Mouse (Mus musculus): ENCODE results near the gene Catsperd. TPM values are rescaled to one million over a fixed set of nuclear protein-coding genes. Genes with fewer than 3 reads are reported as not detected.

Gene Catsperd
- polyA plus RNA-seq (2016; fragmentation: Nextera tagmentation; extraction: Ambion mirVana), result 0.53 and 0.81 TPM in 2 replicates

GRCm38 (mm10) chr17:56627530-56628277 lies at the start of gene Catsperd:
TSS of gene Catsperd (plus strand) at chr17:56628143.
- WGBS, result 12% methylated on average over 26 of the region's 26 CpGs
- Histone ChIP-seq H3K27me3 (ENCODE audit: poor library complexity, severe bottlenecking) (no peaks in the 10 kb centered on the region), H3K36me3 (replicated peaks) (peaks cover 28% of the 10 kb centered on the region), H3K4me3 (peak within 1 kb of the TSS; percentile 100), H3K27ac (peak within 1 kb of the TSS; percentile 94), H3K4me1 (peaks cover 33% of the 10 kb centered on the region), H3K9me3 (no peaks in the 10 kb centered on the region)
- DNase-seq (ENCODE audit: extremely low spot score, low spot score), result peak; percentile 36

- Histone ChIP-seq H3K36me3 (replicated peaks) (peaks cover 74% of the 10 kb centered on the region), H3K9me3 (no peaks in the 10 kb centered on the region), H3K27me3 (ENCODE audit: poor library complexity, severe bottlenecking) (no peaks in the 10 kb centered on the region), H3K4me1 (peaks cover 48% of the 10 kb centered on the region), H3K4me3 (peak overlapping the region; percentile 81), H3K27ac (peak overlapping the region; percentile 97)
- WGBS, result 81% methylated on average over 1 of the region's 1 CpGs
- no peak for DNase-seq (ENCODE audit: extremely low spot score, low spot score)
Measured at GRCm38 (mm10) chr17:56583071-56583470, 44.9 kb upstream of the Catsperd start.

- H3K4me1 ChIP-seq, result peaks cover 49% of the 10 kb centered on the region
- H3K27ac ChIP-seq, result peak overlapping the region; percentile 97
- H3K36me3 ChIP-seq (replicated peaks), result peaks cover 74% of the 10 kb centered on the region
- WGBS, result 5% methylated on average over 33 of the region's 33 CpGs
- no peaks in the 10 kb centered on the region for H3K9me3 ChIP-seq
- no peak for DNase-seq (ENCODE audit: extremely low spot score, low spot score)
- H3K4me3 ChIP-seq, result peak overlapping the region; percentile 81
- no peaks in the 10 kb centered on the region for H3K27me3 ChIP-seq (ENCODE audit: poor library complexity, severe bottlenecking)
Measured at GRCm38 (mm10) chr17:56583611-56584256, 44.2 kb upstream of the Catsperd start.

- Histone ChIP-seq H3K36me3 (replicated peaks) (peaks cover 74% of the 10 kb centered on the region), H3K4me1 (peaks cover 52% of the 10 kb centered on the region), H3K9me3 (no peaks in the 10 kb centered on the region), H3K4me3 (peak within 1 kb of the TSS; percentile 81), H3K27ac (peak within 1 kb of the TSS; percentile 97), H3K27me3 (ENCODE audit: poor library complexity, severe bottlenecking) (no peaks in the 10 kb centered on the region)
- WGBS, result under 1% methylated on average over 82 of the region's 101 CpGs
- peak; percentile 98 for DNase-seq (ENCODE audit: extremely low spot score, low spot score)
Measured at GRCm38 (mm10) chr17:56584257-56585130, 43.4 kb upstream of the Catsperd start, which contains the start of the genes Safb2 and Safb. TSS of gene Safb2 (minus strand) at chr17:56584585. TSS of gene Safb (plus strand) at chr17:56584825.

- peak; percentile 47 for DNase-seq (ENCODE audit: extremely low spot score, low spot score)
- Histone ChIP-seq H3K27me3 (ENCODE audit: poor library complexity, severe bottlenecking) (no peaks in the 10 kb centered on the region), H3K36me3 (replicated peaks) (peaks cover 74% of the 10 kb centered on the region), H3K4me1 (peaks cover 52% of the 10 kb centered on the region), H3K4me3 (peak overlapping the region; percentile 81), H3K9me3 (no peaks in the 10 kb centered on the region), H3K27ac (peak overlapping the region; percentile 97)
- WGBS, result under 1% methylated on average over 61 of the region's 61 CpGs
Measured at GRCm38 (mm10) chr17:56585171-56585821, 42.6 kb upstream of the Catsperd start.

- H3K36me3 ChIP-seq (replicated peaks), result peaks cover 74% of the 10 kb centered on the region
- no peaks in the 10 kb centered on the region for H3K27me3 ChIP-seq (ENCODE audit: poor library complexity, severe bottlenecking)
- H3K9me3 ChIP-seq, result no peaks in the 10 kb centered on the region
- H3K4me1 ChIP-seq, result peaks cover 38% of the 10 kb centered on the region
- H3K27ac ChIP-seq, result no peak overlapping the region
- DNase-seq (ENCODE audit: extremely low spot score, low spot score), result no peak
- no peak overlapping the region for H3K4me3 ChIP-seq
- 92% methylated on average over 1 of the region's 1 CpGs for WGBS
Measured at GRCm38 (mm10) chr17:56587773-56588172, 40.2 kb upstream of the Catsperd start.

GRCm38 (mm10) chr17:56588921-56589320 lies 39.0 kb upstream of the Catsperd start:
- Histone ChIP-seq H3K27me3 (ENCODE audit: poor library complexity, severe bottlenecking) (no peaks in the 10 kb centered on the region), H3K27ac (no peak overlapping the region), H3K4me3 (no peak overlapping the region), H3K36me3 (replicated peaks) (peaks cover 81% of the 10 kb centered on the region), H3K9me3 (no peaks in the 10 kb centered on the region), H3K4me1 (peaks cover 28% of the 10 kb centered on the region)
- WGBS, result 96% methylated on average over 4 of the region's 4 CpGs
- no peak for DNase-seq (ENCODE audit: extremely low spot score, low spot score)

GRCm38 (mm10) chr17:56592553-56592952 lies 35.4 kb upstream of the Catsperd start:
- H3K4me3 ChIP-seq, result no peak overlapping the region
- H3K27ac ChIP-seq, result no peak overlapping the region
- H3K9me3 ChIP-seq, result no peaks in the 10 kb centered on the region
- H3K36me3 ChIP-seq (replicated peaks), result peaks cover 100% of the 10 kb centered on the region
- no peaks in the 10 kb centered on the region for H3K27me3 ChIP-seq (ENCODE audit: poor library complexity, severe bottlenecking)
- no peak for DNase-seq (ENCODE audit: extremely low spot score, low spot score)
- peaks cover 9% of the 10 kb centered on the region for H3K4me1 ChIP-seq

- DNase-seq (ENCODE audit: extremely low spot score, low spot score), result no peak
- 98% methylated on average over 8 of the region's 8 CpGs for WGBS
- Histone ChIP-seq H3K4me3 (no peak overlapping the region), H3K9me3 (no peaks in the 10 kb centered on the region), H3K27me3 (ENCODE audit: poor library complexity, severe bottlenecking) (no peaks in the 10 kb centered on the region), H3K27ac (no peak overlapping the region), H3K4me1 (peaks cover 3% of the 10 kb centered on the region; the same call in 1 of the 2 replicates), H3K36me3 (replicated peaks) (peaks cover 97% of the 10 kb centered on the region)
Measured at GRCm38 (mm10) chr17:56593527-56594271, 34.2 kb upstream of the Catsperd start.

GRCm38 (mm10) chr17:56603186-56604069 lies 24.5 kb upstream of the Catsperd start:
- Histone ChIP-seq H3K36me3 (replicated peaks) (peaks cover 96% of the 10 kb centered on the region), H3K9me3 (no peaks in the 10 kb centered on the region), H3K4me3 (peak overlapping the region; percentile 7; the same call in 1 of the 2 replicates), H3K27ac (no peak overlapping the region), H3K4me1 (peaks cover 10% of the 10 kb centered on the region), H3K27me3 (ENCODE audit: poor library complexity, severe bottlenecking) (no peaks in the 10 kb centered on the region)
- no peak for DNase-seq (ENCODE audit: extremely low spot score, low spot score)
- 96% methylated on average over 28 of the region's 28 CpGs for WGBS

GRCm38 (mm10) chr17:56604070-56604380 lies 23.9 kb upstream of the Catsperd start:
- Histone ChIP-seq H3K27me3 (ENCODE audit: poor library complexity, severe bottlenecking) (no peaks in the 10 kb centered on the region), H3K4me1 (peaks cover 16% of the 10 kb centered on the region), H3K36me3 (replicated peaks) (peaks cover 93% of the 10 kb centered on the region), H3K4me3 (no peak overlapping the region), H3K9me3 (no peaks in the 10 kb centered on the region), H3K27ac (no peak overlapping the region)
- WGBS, result 94% methylated on average over 9 of the region's 9 CpGs
- no peak for DNase-seq (ENCODE audit: extremely low spot score, low spot score)
